Mouse (Mus musculus): ENCODE results near the gene Ski. TPM values are rescaled to one million over a fixed set of nuclear protein-coding genes. Genes with fewer than 3 reads are reported as not detected.
A peak's percentile ranks its signal among the peaks of the same experiment; 100 is the strongest.

The Ski gene
- polyA plus RNA-seq, 1 experiment from 2014 or later, result 21.5 TPM

GRCm38 (mm10) chr4:155233878-155234277 lies 11.5 kb upstream of the Ski start:
- H3K36me3 ChIP-seq, result no peaks in the 10 kb centered on the region
- peak overlapping the region; percentile 49 for H3K9ac ChIP-seq
- peak overlapping the region; percentile 46 for H3K4me2 ChIP-seq
- H3K4me3 ChIP-seq, result no peak overlapping the region
- no peaks in the 10 kb centered on the region for H3K9me3 ChIP-seq
- peaks cover 57% of the 10 kb centered on the region for H3K4me1 ChIP-seq
- peak; percentile 78 for ATAC-seq (ENCODE audit: insufficient number of reproducible peaks, insufficient read depth, low FRiP score, low TSS enrichment, low read depth)
- peak overlapping the region; percentile 99 for H3K27ac ChIP-seq
- WGBS, result 0% methylated on average over 10 of the region's 10 CpGs
- H3K27me3 ChIP-seq, result no peaks in the 10 kb centered on the region

- ATAC-seq (ENCODE audit: insufficient number of reproducible peaks, insufficient read depth, low FRiP score, low TSS enrichment, low read depth), result no peak
- Histone ChIP-seq H3K27me3 (no peaks in the 10 kb centered on the region), H3K4me3 (no peak overlapping the region), H3K9me3 (no peaks in the 10 kb centered on the region), H3K27ac (no peak overlapping the region), H3K4me2 (no peak overlapping the region), H3K36me3 (no peaks in the 10 kb centered on the region), H3K4me1 (peaks cover 14% of the 10 kb centered on the region), H3K9ac (no peak overlapping the region)
- 73% methylated on average over 5 of the region's 5 CpGs for WGBS
These were observed 6.1 kb upstream of the Ski start for GRCm38 (mm10) chr4:155228461-155228860.

GRCm38 (mm10) chr4:155227986-155228385 lies 5.6 kb upstream of the Ski start:
- whole genome bisulfite sequencing, result 81% methylated on average over 4 of the region's 4 CpGs
- peaks cover 10% of the 10 kb centered on the region for H3K4me1 ChIP-seq
- no peak for ATAC-seq (ENCODE audit: insufficient number of reproducible peaks, insufficient read depth, low FRiP score, low TSS enrichment, low read depth)
- no peak overlapping the region for H3K9ac ChIP-seq
- no peaks in the 10 kb centered on the region for H3K27me3 ChIP-seq
- no peak overlapping the region for H3K4me3 ChIP-seq
- no peaks in the 10 kb centered on the region for H3K36me3 ChIP-seq
- H3K4me2 ChIP-seq, result no peak overlapping the region
- no peak overlapping the region for H3K27ac ChIP-seq
- H3K9me3 ChIP-seq, result no peaks in the 10 kb centered on the region

- H3K9me3 ChIP-seq, result no peaks in the 10 kb centered on the region
- WGBS, result 73% methylated on average over 5 of the region's 5 CpGs
- no peaks in the 10 kb centered on the region for H3K27me3 ChIP-seq
- no peak for ATAC-seq (ENCODE audit: insufficient number of reproducible peaks, insufficient read depth, low FRiP score, low TSS enrichment, low read depth)
- no peak overlapping the region for H3K4me2 ChIP-seq
- H3K4me1 ChIP-seq, result peaks cover 11% of the 10 kb centered on the region
- no peak overlapping the region for H3K9ac ChIP-seq
- no peak overlapping the region for H3K4me3 ChIP-seq
- H3K27ac ChIP-seq, result no peak overlapping the region
- H3K36me3 ChIP-seq, result no peaks in the 10 kb centered on the region
These were observed 3.5 kb upstream of the Ski start for GRCm38 (mm10) chr4:155225918-155226317.

- Histone ChIP-seq H3K27me3 (no peaks in the 10 kb centered on the region), H3K27ac (peak overlapping the region; percentile 95), H3K9me3 (no peaks in the 10 kb centered on the region), H3K4me1 (peaks cover 30% of the 10 kb centered on the region), H3K4me2 (peak overlapping the region; percentile 93), H3K9ac (peak overlapping the region; percentile 82), H3K4me3 (peak overlapping the region; percentile 92), H3K36me3 (no peaks in the 10 kb centered on the region)
- 32% methylated on average over 20 of the region's 20 CpGs for WGBS
- ATAC-seq (ENCODE audit: insufficient number of reproducible peaks, insufficient read depth, low FRiP score, low TSS enrichment, low read depth), result no peak
These were observed 1.5 kb upstream of the Ski start for GRCm38 (mm10) chr4:155223594-155224528.

- Histone ChIP-seq H3K36me3 (0 out of 2 replicates have a peak, but pooled peaks cover 5% of the 10 kb centered on the region), H3K9me3 (no peaks in the 10 kb centered on the region), H3K9ac (peak overlapping the region; percentile 82), H3K4me1 (peaks cover 38% of the 10 kb centered on the region), H3K27ac (peak overlapping the region; percentile 95), H3K4me3 (peak overlapping the region; percentile 92), H3K4me2 (peak overlapping the region; percentile 93), H3K27me3 (no peaks in the 10 kb centered on the region)
- under 1% methylated on average over 48 of the region's 116 CpGs for WGBS
- ATAC-seq (ENCODE audit: insufficient number of reproducible peaks, insufficient read depth, low FRiP score, low TSS enrichment, low read depth), result peak; percentile 99
These were observed 625 bp upstream of the Ski start for GRCm38 (mm10) chr4:155222841-155223593.

GRCm38 (mm10) chr4:155221599-155222551 lies 517 bp downstream of the Ski start:
- H3K4me3 ChIP-seq, result peak overlapping the region; percentile 92
- ATAC-seq (ENCODE audit: insufficient number of reproducible peaks, insufficient read depth, low FRiP score, low TSS enrichment, low read depth), result no peak
- peaks cover 49% of the 10 kb centered on the region for H3K4me1 ChIP-seq
- no peaks in the 10 kb centered on the region for H3K9me3 ChIP-seq
- H3K27me3 ChIP-seq, result no peaks in the 10 kb centered on the region
- under 1% methylated on average over 74 of the region's 93 CpGs for WGBS
- H3K27ac ChIP-seq, result peak overlapping the region; percentile 81
- H3K4me2 ChIP-seq, result peak overlapping the region; percentile 93
- H3K36me3 ChIP-seq, result 0 out of 2 replicates have a peak, but pooled peaks cover 5% of the 10 kb centered on the region
- peak overlapping the region; percentile 98 for H3K9ac ChIP-seq

- H3K9me3 ChIP-seq, result no peaks in the 10 kb centered on the region
- ATAC-seq (ENCODE audit: insufficient number of reproducible peaks, insufficient read depth, low FRiP score, low TSS enrichment, low read depth), result no peak
- H3K27me3 ChIP-seq, result no peaks in the 10 kb centered on the region
- H3K4me1 ChIP-seq, result peaks cover 57% of the 10 kb centered on the region
- H3K4me2 ChIP-seq, result peak overlapping the region; percentile 93
- 2% methylated on average over 7 of the region's 7 CpGs for WGBS
- peak overlapping the region; percentile 98 for H3K9ac ChIP-seq
- H3K36me3 ChIP-seq, result 0 out of 2 replicates have a peak, but pooled peaks cover 5% of the 10 kb centered on the region
- H3K4me3 ChIP-seq, result peak overlapping the region; percentile 92
- H3K27ac ChIP-seq, result peak overlapping the region; percentile 81; the same call in 1 of the 2 replicates
These were observed 1.3 kb downstream of the Ski start for GRCm38 (mm10) chr4:155221106-155221505.

GRCm38 (mm10) chr4:155220213-155221100 lies 1.9 kb downstream of the Ski start:
- Histone ChIP-seq H3K4me1 (peaks cover 64% of the 10 kb centered on the region), H3K4me2 (peak overlapping the region; percentile 93), H3K9me3 (no peaks in the 10 kb centered on the region), H3K9ac (peak overlapping the region; percentile 98), H3K27ac (peak overlapping the region; percentile 81; the same call in 1 of the 2 replicates), H3K27me3 (no peaks in the 10 kb centered on the region), H3K36me3 (0 out of 2 replicates have a peak, but pooled peaks cover 5% of the 10 kb centered on the region), H3K4me3 (peak overlapping the region; percentile 92)
- 8% methylated on average over 14 of the region's 14 CpGs for WGBS
- ATAC-seq (ENCODE audit: insufficient number of reproducible peaks, insufficient read depth, low FRiP score, low TSS enrichment, low read depth), result no peak

All from embryonic facial prominence, embryonic 13.5 days (tissue).